Mouse (Mus musculus) MEL (cell line): Measurements from ENCODE around the gene Tmem248.

Experiments used
- CTCF ChIP-seq, 3 experiments: IDR thresholded peaks in 2 of 3; conservative IDR thresholded peaks in 1 of 3; 2 replicates each; pipeline ENCODE4 v1.5.1; 2011 to 2012; ENCODE audit warnings: low read length in 3 of 3, low read depth in 2 of 3, mild to moderate bottlenecking in 2 of 3, improper control_type of control experiment in 1 of 3, inconsistent platforms in 1 of 3, mixed read lengths in 1 of 3, moderate library complexity in 1 of 3; ENCODE audit not compliant: control insufficient read depth in 1 of 3, insufficient read depth in 1 of 3, poor library complexity in 1 of 3, severe bottlenecking in 1 of 3
- MAFK ChIP-seq: IDR thresholded peaks from 2 replicates; pipeline ENCODE4 v1.6.1; 2011; ENCODE audit warnings: low read depth, mild to moderate bottlenecking, low read length, improper control_type of control experiment, borderline replicate concordance
- POLR2A ChIP-seq, 2 experiments: IDR thresholded peaks; 2 replicates each; pipeline ENCODE4 v1.6.1; 2011 to 2012; ENCODE audit warnings: low read length in 2 of 2, mild to moderate bottlenecking in 2 of 2, control low read depth in 1 of 2, improper control_type of control experiment in 1 of 2, low read depth in 1 of 2, moderate library complexity in 1 of 2; ENCODE audit not compliant: control insufficient read depth in 1 of 2, insufficient read depth in 1 of 2, poor library complexity in 1 of 2

- TF ChIP-seq CTCF (IDR thresholded peaks at IDR 0.05 in 2 of 3, conservative IDR thresholded peaks at IDR 0.05 in 1 of 3; ENCODE audit: control insufficient read depth in 1 of 3, insufficient read depth in 1 of 3, low read depth in 2 of 3, low read length in 3 of 3, poor library complexity in 1 of 3, severe bottlenecking in 1 of 3) (no peak), POLR2A (IDR thresholded peaks at IDR 0.05; ENCODE audit: control insufficient read depth in 1 of 2, insufficient read depth in 1 of 2, low read depth in 1 of 2, low read length in 2 of 2, poor library complexity in 1 of 2) (no peak), MAFK (no peak)
Measured at GRCm38 (mm10) chr5:130283079-130283732, 66.3 kb downstream of the Tmem248 start.
